ENCODE assay signal across 10 mouse cellular contexts in the genomic region with DNA sequence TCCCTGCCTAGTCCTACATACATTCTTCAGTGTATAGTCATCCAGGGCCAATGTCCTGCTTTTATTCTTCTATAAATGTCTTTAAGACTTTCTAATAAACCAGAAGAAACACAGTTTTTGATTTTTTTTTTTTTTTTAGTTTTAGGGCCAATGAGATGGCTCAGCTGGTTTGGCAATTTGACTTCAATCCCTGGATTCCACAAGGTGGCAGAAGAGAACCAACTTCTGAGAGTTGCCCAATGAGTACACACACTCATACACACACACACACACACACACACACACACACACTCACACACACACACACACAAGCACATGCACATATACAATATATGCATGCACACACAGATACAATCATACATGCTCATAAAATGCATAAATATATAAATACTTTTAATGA.
DNase-seq lines count a peak whose midpoint lies in the region; ATAC-seq and TF ChIP-seq lines count a peak whose summit lies in the region.
"Had no signal": no experiment of that assay in that cellular context is flagged by ENCODE, and none has a peak within 500 bp of the region (broad histone marks: within the 10 kb centered on the region; RNA-seq: fewer than 3 reads in every experiment).

No protein-coding gene starts in this region.

- no peak overlapping the region for H3K9ac ChIP-seq in kidney, embryonic 15.5 days
- no peak overlapping the region for H3K9ac ChIP-seq in MEL (ENCODE audit: control insufficient read depth, low read depth, low read length, poor library complexity, severe bottlenecking)
- H3K9ac ChIP-seq: embryonic facial prominence, embryonic 13.5 days had no signal

- H3K4me2 ChIP-seq in kidney, embryonic 15.5 days = no peak overlapping the region

- ATAC-seq in kidney, embryonic 15.5 days (replicated peaks; ENCODE audit: low FRiP score) = no peak

- H3K27me3 ChIP-seq in kidney, embryonic 15.5 days = no peaks in the 10 kb centered on the region
- H3K27me3 ChIP-seq in MEL (ENCODE audit: control insufficient read depth in 1 of 2, insufficient read depth in 2 of 2, low read length in 2 of 2) = no peaks in the 10 kb centered on the region
- H3K27me3 ChIP-seq: embryonic facial prominence, embryonic 13.5 days had no signal

- H3K36me3 ChIP-seq in kidney, embryonic 15.5 days = no peaks in the 10 kb centered on the region
- H3K36me3 ChIP-seq in MEL (ENCODE audit: control insufficient read depth in 1 of 2, insufficient read depth in 2 of 2, low read length in 2 of 2) = no peaks in the 10 kb centered on the region
- H3K36me3 ChIP-seq: embryonic facial prominence, embryonic 13.5 days had no signal

- peak in 1 of 3 experiments; percentile 24; a peak in 2 of 6 replicates for TF ChIP-seq CTCF in MEL (IDR thresholded peaks at IDR 0.05 in 2 of 3, conservative IDR thresholded peaks at IDR 0.05 in 1 of 3; ENCODE audit: control insufficient read depth in 1 of 3, insufficient read depth in 1 of 3, low read depth in 2 of 3, low read length in 3 of 3, poor library complexity in 1 of 3, severe bottlenecking in 1 of 3)

- H3K4me3 ChIP-seq in kidney, embryonic 15.5 days (replicated peaks) = no peak overlapping the region
- H3K4me3 ChIP-seq in MEL (ENCODE audit: control insufficient read depth in 1 of 2, insufficient read depth in 1 of 2, low read depth in 2 of 2, low read length in 2 of 2) = no peak overlapping the region
- H3K4me3 ChIP-seq: embryonic facial prominence, embryonic 13.5 days had no signal

- 0 out of 2 replicates have a peak, but pooled peaks cover 3% of the 10 kb centered on the region for H3K9me3 ChIP-seq in kidney, embryonic 15.5 days (replicated peaks)
- H3K9me3 ChIP-seq in MEL (replicated peaks; ENCODE audit: insufficient read depth, low read length) = no peaks in the 10 kb centered on the region
- H3K9me3 ChIP-seq: embryonic facial prominence, embryonic 13.5 days had no signal

- TF ChIP-seq RAD21 in MEL (IDR thresholded peaks at IDR 0.05; ENCODE audit: low read depth, low read length) = no peak; the same call in 1 of the 2 replicates

- TF ChIP-seq EP300 in MEL (IDR thresholded peaks at IDR 0.05; ENCODE audit: low read depth in 1 of 2, low read length in 2 of 2) = no peak

- H3K79me2 ChIP-seq in MEL (ENCODE audit: control insufficient read depth, insufficient read depth, low read length, poor library complexity) = no peaks in the 10 kb centered on the region

- peak; percentile 13 for DNase-seq in adrenal gland, postnatal 14 days
- DNase-seq in adrenal gland, postnatal 25 days = no peak
- peak; percentile 41 for DNase-seq in kidney, postnatal 14 days
- DNase-seq in MEL (ENCODE audit: low read depth, low spot score) = peak; percentile 3
- DNase-seq in layer of hippocampus, adult 9-11 months = peak; percentile 11
- DNase-seq in thymus, adult 18-20 months = no peak
- no peak for DNase-seq in thymus, postnatal 25 days
- DNase-seq: adrenal gland, adult 8-10 months had no signal

- peaks cover 12% of the 10 kb centered on the region for H3K4me1 ChIP-seq in kidney, embryonic 15.5 days
- no peaks in the 10 kb centered on the region for H3K4me1 ChIP-seq in MEL (ENCODE audit: control insufficient read depth in 1 of 2, insufficient read depth in 2 of 2, low read length in 2 of 2)

- TF ChIP-seq POLR2A in MEL (IDR thresholded peaks at IDR 0.05; ENCODE audit: control insufficient read depth in 1 of 2, insufficient read depth in 1 of 2, low read depth in 1 of 2, low read length in 2 of 2, poor library complexity in 1 of 2) = no peak

- H3K27ac ChIP-seq in kidney, embryonic 15.5 days = no peak overlapping the region
- H3K27ac ChIP-seq in MEL (ENCODE audit: control insufficient read depth, low read depth, low read length) = no peak overlapping the region

TF ChIP-seq in MEL, 35 proteins besides CTCF, POLR2A, EP300 and RAD21:
- TF ChIP-seq MYB (IDR thresholded peaks at IDR 0.05; ENCODE audit: low read depth, low read length) (no peak), SMC3 (IDR thresholded peaks at IDR 0.05; ENCODE audit: low read depth, low read length) (0 out of 2 replicates have a peak, but pooled peaks have one; percentile 25)

Comparison
In these comparisons a context has a peak if more than half of its experiments do, and no peak if none do; other contexts are left out.
1. DNase-seq: peak in adrenal gland, postnatal 14 days (single experiment), kidney, postnatal 14 days (single experiment), MEL (single experiment) and layer of hippocampus, adult 9-11 months (single experiment); none in adrenal gland, postnatal 25 days (single experiment), thymus, adult 18-20 months (0 of 2) and thymus, postnatal 25 days (single experiment).